8 mouse cellular contexts compared by ENCODE assay signal in the genomic region with DNA sequence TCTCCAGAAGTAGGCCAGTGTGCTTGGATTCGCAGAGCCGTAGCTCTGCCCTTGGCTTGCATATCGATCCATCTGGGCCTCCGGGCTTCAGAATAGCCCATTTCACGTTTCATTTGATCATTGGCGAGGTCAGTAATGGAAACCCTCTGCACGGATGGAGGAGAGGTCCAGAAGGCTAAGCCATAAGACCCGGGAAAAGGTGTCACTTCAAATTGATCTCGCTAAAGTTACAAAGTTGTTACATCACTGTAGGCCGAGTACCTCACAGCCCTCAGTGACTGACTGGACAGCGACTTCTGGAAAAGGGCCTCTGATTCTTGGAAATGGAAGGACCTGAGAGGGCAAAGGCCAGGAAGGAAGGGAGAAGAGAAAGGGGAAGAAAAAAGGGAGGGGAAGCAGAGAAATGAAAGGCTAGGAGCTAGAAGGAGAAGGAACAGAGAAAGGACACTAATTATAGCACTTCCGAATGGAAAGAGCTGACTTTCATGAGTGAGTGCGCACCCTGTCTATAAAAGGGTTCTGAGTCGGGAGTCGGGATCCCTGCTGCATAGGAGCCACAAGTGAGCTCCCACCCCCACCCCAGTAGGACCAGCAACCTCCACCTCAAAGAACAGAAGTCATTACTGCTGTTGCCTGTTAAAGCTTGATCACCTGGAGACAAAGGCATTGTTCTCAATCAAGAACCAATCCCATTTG. TPM values are rescaled to one million over a fixed set of nuclear protein-coding genes. Genes with fewer than 3 reads are reported as not detected.
A peak's percentile ranks its signal among the peaks of the same experiment; 100 is the strongest.
DNase-seq lines count a peak whose midpoint lies in the region; ATAC-seq and TF ChIP-seq lines count a peak whose summit lies in the region.

No protein-coding gene starts in this region.

- TF ChIP-seq POLR2A in spleen, adult 2 months (IDR thresholded peaks at IDR 0.05; ENCODE audit: low read depth, low read length) = no peak

- DNase-seq in spleen, adult 2 months (ENCODE audit: low read depth in 1 of 2, low spot score in 2 of 2) = no peak
- no peak for DNase-seq in spleen, postnatal 10 days (ENCODE audit: low spot score in 2 of 2)
- peak; percentile 83 for DNase-seq in yolk sac, embryonic 10.5 days (ENCODE audit: low spot score)
- no peak for DNase-seq in left cerebral cortex, adult 9 months (ENCODE audit: low spot score in 2 of 2)
- no peak for DNase-seq in thymus, postnatal 25 days

- no peak for TF ChIP-seq CTCF in spleen, adult 2 months (IDR thresholded peaks at IDR 0.05; ENCODE audit: extremely low read depth, insufficient read depth, insufficient read length, insufficient replicate concordance)

- H3K9ac ChIP-seq in liver, embryonic 12.5 days = peak overlapping the region; percentile 72; the same call in 1 of the 2 replicates

- H3K9me3 ChIP-seq in erythroblast, embryonic 14.5 days (ENCODE audit: control insufficient read depth, low read length) = no peaks in the 10 kb centered on the region
- H3K9me3 ChIP-seq in liver, embryonic 12.5 days (replicated peaks) = no peaks in the 10 kb centered on the region

- no peak overlapping the region for H3K27ac ChIP-seq in spleen, adult 2 months (ENCODE audit: insufficient read depth, low read length)
- no peak overlapping the region; the same call in 1 of the 2 replicates for H3K27ac ChIP-seq in liver, embryonic 12.5 days

- peak overlapping the region; percentile 75 for H3K4me3 ChIP-seq in erythroblast, embryonic 14.5 days (replicated peaks)
- H3K4me3 ChIP-seq in spleen, adult 2 months (ENCODE audit: extremely low read depth, insufficient read depth, insufficient read length) = peak overlapping the region; percentile 91; the same call in 1 of the 2 replicates
- H3K4me3 ChIP-seq in liver, embryonic 12.5 days = peak overlapping the region; percentile 79

- H3K36me3 ChIP-seq in erythroblast, embryonic 14.5 days (ENCODE audit: control insufficient read depth) = no peaks in the 10 kb centered on the region
- H3K36me3 ChIP-seq in spleen, adult 2 months (ENCODE audit: control insufficient read depth, insufficient read depth, low read length) = no peaks in the 10 kb centered on the region
- H3K36me3 ChIP-seq in liver, embryonic 12.5 days = no peaks in the 10 kb centered on the region

- ATAC-seq in erythroblast, adult 5-6 weeks (replicated peaks; ENCODE audit: low FRiP score, poor library complexity, severe bottlenecking) = no peak
- no peak for ATAC-seq in liver, embryonic 12.5 days

- peaks cover 44% of the 10 kb centered on the region for H3K27me3 ChIP-seq in erythroblast, embryonic 14.5 days (ENCODE audit: control insufficient read depth)
- H3K27me3 ChIP-seq in spleen, adult 2 months (ENCODE audit: control insufficient read depth, insufficient read depth, low read length) = peaks cover 2% of the 10 kb centered on the region; the same call in 1 of the 2 replicates
- H3K27me3 ChIP-seq in liver, embryonic 12.5 days (replicated peaks) = peaks cover 45% of the 10 kb centered on the region

- H3K4me2 ChIP-seq in liver, embryonic 12.5 days = peak overlapping the region; percentile 96

- WGBS in spleen, adult 2 months = 42% methylated on average over 15 of the region's 15 CpGs
- 24% methylated on average over 15 of the region's 15 CpGs for WGBS in liver, embryonic 12.5 days (ENCODE audit: insufficient replicate concordance)

- peaks cover 21% of the 10 kb centered on the region for H3K4me1 ChIP-seq in erythroblast, embryonic 14.5 days (ENCODE audit: control insufficient read depth)
- H3K4me1 ChIP-seq in spleen, adult 2 months (ENCODE audit: control insufficient read depth, insufficient read depth, insufficient read length) = peaks cover 20% of the 10 kb centered on the region; the same call in 1 of the 2 replicates
- H3K4me1 ChIP-seq in liver, embryonic 12.5 days = peaks cover 53% of the 10 kb centered on the region

RNA-seq across cellular contexts. Expression of a gene that starts 3.5 kb away (rescaled TPM):
- polyA plus RNA-seq in erythroblast, embryonic 14.5 days (2012) = 0.07 and 0.12 TPM in 2 replicates
- total RNA-seq in erythroblast, adult 5-6 weeks (2015; ENCODE audit: low replicate concordance) = 1.9 and 3.1 TPM in 2 replicates
- 2.9 and 9.2 TPM in 2 replicates for total RNA-seq in erythroblast, adult 5-6 weeks (2017; ENCODE audit: low replicate concordance)
- polyA plus RNA-seq in spleen, adult 2 months (2012; rRNA removed) = 10.2 and 11.9 TPM in 2 replicates
- 12.2 and 14.0 TPM in 2 replicates for polyA plus RNA-seq in liver, embryonic 12.5 days (2016; fragmentation: Nextera tagmentation; extraction: Ambion mirVana)

Comparison
In these comparisons a context has a peak if more than half of its experiments do, and no peak if none do; other contexts are left out.
1. RNA of a gene that starts 3.5 kb away (polyA plus RNA-seq): 12.2 to 14.0 TPM in liver, embryonic 12.5 days and 10.2 to 11.9 TPM in spleen, adult 2 months; 0.07 to 0.12 TPM in erythroblast, embryonic 14.5 days; every median in the first group is over 10 times any median in the second.
2. Peak in every context shown above with its lines, with median percentiles within 50 percentile points of each other: H3K4me3 ChIP-seq.